12 mouse cellular contexts compared by ENCODE assay signal in genomic region chr13:60255715-60256114, GRCm38 (mm10).
DNase-seq lines count a peak whose midpoint lies in the region; ATAC-seq lines count a peak whose summit lies in the region.
"Had no signal": no experiment of that assay in that cellular context is flagged by ENCODE, and none has a peak within 500 bp of the region (broad histone marks: within the 10 kb centered on the region; RNA-seq: fewer than 3 reads in every experiment).

No protein-coding gene starts in this region.

- DNase-seq in kidney, adult 8-10 months, result no peak
- peak; percentile 80 for DNase-seq in embryo, embryonic 10.5 days (ENCODE audit: low spot score)
- DNase-seq in c-Kit-positive CD71-positive TER-119-positive erythroid progenitor cells, embryonic 14.5 days (ENCODE audit: low spot score), result no peak
- DNase-seq in Muller cell, postnatal 12 days (ENCODE audit: inconsistent ontology term), result no peak
- DNase-seq: cerebellum, adult 8-10 months had no signal

- H3K9me3 ChIP-seq in kidney, embryonic 15.5 days (replicated peaks), result no peaks in the 10 kb centered on the region
- H3K9me3 ChIP-seq in embryonic facial prominence, embryonic 12.5 days, result no peaks in the 10 kb centered on the region
- no peaks in the 10 kb centered on the region for H3K9me3 ChIP-seq in limb, embryonic 13.5 days
- H3K9me3 ChIP-seq: heart, embryonic 13.5 days; liver, embryonic 12.5 days had no signal

- no peaks in the 10 kb centered on the region for H3K36me3 ChIP-seq in kidney, embryonic 15.5 days
- H3K36me3 ChIP-seq in embryonic facial prominence, embryonic 12.5 days, result no peaks in the 10 kb centered on the region
- no peaks in the 10 kb centered on the region for H3K36me3 ChIP-seq in limb, embryonic 13.5 days
- H3K36me3 ChIP-seq: heart, embryonic 13.5 days; liver, embryonic 12.5 days had no signal

- peak overlapping the region; percentile 83 for H3K27ac ChIP-seq in kidney, embryonic 15.5 days
- H3K27ac ChIP-seq in embryonic facial prominence, embryonic 12.5 days, result peak overlapping the region; percentile 87
- H3K27ac ChIP-seq in limb, embryonic 13.5 days, result peak overlapping the region; percentile 77
- H3K27ac ChIP-seq: heart, embryonic 13.5 days; liver, embryonic 12.5 days had no signal

- H3K27me3 ChIP-seq in kidney, embryonic 15.5 days, result no peaks in the 10 kb centered on the region
- H3K27me3 ChIP-seq in embryonic facial prominence, embryonic 12.5 days, result no peaks in the 10 kb centered on the region
- H3K27me3 ChIP-seq in limb, embryonic 13.5 days, result no peaks in the 10 kb centered on the region
- H3K27me3 ChIP-seq: heart, embryonic 13.5 days; liver, embryonic 12.5 days; megakaryocyte, embryonic 14.5 days had no signal

- peak; percentile 80 for ATAC-seq in kidney, embryonic 15.5 days (replicated peaks; ENCODE audit: low FRiP score)
- ATAC-seq in embryonic facial prominence, embryonic 12.5 days (ENCODE audit: insufficient number of reproducible peaks, insufficient read depth, low FRiP score, low TSS enrichment), result peak; percentile 76; the same call in 1 of the 2 replicates
- ATAC-seq in limb, embryonic 13.5 days (ENCODE audit: low FRiP score, low read depth), result peak; percentile 77; the same call in 1 of the 2 replicates
- ATAC-seq: liver, embryonic 12.5 days had no signal

- 17% methylated on average over 7 of the region's 7 CpGs for WGBS in kidney, embryonic 15.5 days
- 7% methylated on average over 7 of the region's 7 CpGs for WGBS in embryonic facial prominence, embryonic 12.5 days
- 6% methylated on average over 7 of the region's 7 CpGs for WGBS in limb, embryonic 13.5 days

- H3K4me1 ChIP-seq in kidney, embryonic 15.5 days, result peaks cover 36% of the 10 kb centered on the region
- peaks cover 23% of the 10 kb centered on the region for H3K4me1 ChIP-seq in embryonic facial prominence, embryonic 12.5 days
- peaks cover 42% of the 10 kb centered on the region for H3K4me1 ChIP-seq in limb, embryonic 13.5 days
- H3K4me1 ChIP-seq: liver, embryonic 12.5 days; megakaryocyte, embryonic 14.5 days had no signal

- no peak overlapping the region for H3K9ac ChIP-seq in kidney, embryonic 15.5 days
- no peak overlapping the region for H3K9ac ChIP-seq in embryonic facial prominence, embryonic 12.5 days
- H3K9ac ChIP-seq in limb, embryonic 13.5 days, result no peak overlapping the region
- H3K9ac ChIP-seq: heart, embryonic 13.5 days; liver, embryonic 12.5 days had no signal

- H3K4me3 ChIP-seq in kidney, embryonic 15.5 days (replicated peaks), result no peak overlapping the region
- no peak overlapping the region for H3K4me3 ChIP-seq in embryonic facial prominence, embryonic 12.5 days
- H3K4me3 ChIP-seq in limb, embryonic 13.5 days, result no peak overlapping the region
- H3K4me3 ChIP-seq: heart, embryonic 13.5 days; liver, embryonic 12.5 days; megakaryocyte, embryonic 14.5 days; myocyte had no signal

- no peak overlapping the region for H3K4me2 ChIP-seq in kidney, embryonic 15.5 days
- H3K4me2 ChIP-seq in embryonic facial prominence, embryonic 12.5 days (replicated peaks), result peak overlapping the region; percentile 14; the same call in 1 of the 2 replicates
- H3K4me2 ChIP-seq in limb, embryonic 13.5 days (replicated peaks), result peak overlapping the region; percentile 38
- H3K4me2 ChIP-seq: heart, embryonic 13.5 days; liver, embryonic 12.5 days had no signal
